Mouse (Mus musculus) CH12F3 (cell line): ENCODE measurements around the gene Wdr73.
"Not testable (repeated sequence)": the region's sequence is repeated elsewhere in the genome, so short reads cannot be mapped to it uniquely, and the experiment has no call there.

ENCODE experiments used
- in situ Hi-C: fragments of 300-500 bp; cut with MboI; formaldehyde crosslinking; loops from 2 replicates; pipeline ENCODE4 v1.14.3; 2020; ENCODE audit warnings: low sequenced_read_pairs

Gene Wdr73

GRCm38 (mm10) chr7:80900944-80901501 is at the start of gene Wdr73:
Wdr73 (minus strand) TSS chr7:80901269.
- in situ Hi-C loops: no loop called here

DNA sequence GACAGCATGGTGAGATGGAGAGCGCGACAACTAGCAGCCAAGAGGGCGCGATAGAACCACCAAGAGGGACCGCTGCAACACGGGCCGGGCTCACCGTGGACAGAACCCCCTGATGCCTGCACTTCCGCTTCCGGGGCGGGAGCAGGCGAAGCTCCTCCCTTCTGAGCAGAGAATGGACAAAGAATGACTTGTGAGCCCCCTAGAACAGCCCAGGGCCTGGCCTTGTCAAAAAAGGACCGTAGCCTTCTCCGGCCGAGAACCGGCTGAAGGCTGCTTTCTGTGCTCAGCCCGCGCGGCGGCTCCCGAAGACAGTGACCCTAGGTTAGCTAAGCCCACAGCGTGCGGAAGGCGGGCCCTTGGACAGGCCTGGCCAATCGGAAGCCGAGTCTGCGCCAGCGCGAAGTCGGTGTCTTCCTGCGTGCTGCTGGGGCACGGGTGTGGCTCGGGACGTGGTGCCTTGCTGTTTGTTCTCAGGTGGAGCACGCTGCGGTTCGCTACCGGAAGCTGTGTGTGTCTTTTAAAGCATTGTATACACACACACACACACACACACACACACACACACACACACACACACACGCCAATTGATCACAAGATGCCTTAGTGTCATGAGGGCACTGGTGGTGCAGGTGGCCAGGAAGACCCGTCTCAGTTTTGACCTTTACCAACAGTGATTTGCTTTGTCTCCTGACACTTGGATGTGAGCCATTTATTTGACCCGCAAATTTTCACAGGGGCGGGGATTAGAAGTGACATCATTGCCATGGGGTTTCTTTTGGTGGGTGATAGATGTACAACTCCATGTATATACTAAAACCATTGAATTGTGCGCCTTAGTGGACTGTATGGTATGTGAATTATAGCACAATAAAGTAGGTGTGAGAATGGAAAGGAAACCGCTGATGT is 46.6 kb upstream of the Wdr73 start, which contains the start of gene Sec11a:
TSS of gene Sec11a (minus strand) at position 336 of the 906 bp plus-strand sequence.
- in situ Hi-C loops: no loop called here

GRCm38 (mm10) chr7:80939808-80940207 is 38.7 kb upstream of the Wdr73 start:
- in situ Hi-C loops: no loop called here

- in situ Hi-C loops: not testable (repeated sequence)
Observed at GRCm38 (mm10) chr7:80937304-80937666, 36.2 kb upstream of the Wdr73 start.

DNA sequence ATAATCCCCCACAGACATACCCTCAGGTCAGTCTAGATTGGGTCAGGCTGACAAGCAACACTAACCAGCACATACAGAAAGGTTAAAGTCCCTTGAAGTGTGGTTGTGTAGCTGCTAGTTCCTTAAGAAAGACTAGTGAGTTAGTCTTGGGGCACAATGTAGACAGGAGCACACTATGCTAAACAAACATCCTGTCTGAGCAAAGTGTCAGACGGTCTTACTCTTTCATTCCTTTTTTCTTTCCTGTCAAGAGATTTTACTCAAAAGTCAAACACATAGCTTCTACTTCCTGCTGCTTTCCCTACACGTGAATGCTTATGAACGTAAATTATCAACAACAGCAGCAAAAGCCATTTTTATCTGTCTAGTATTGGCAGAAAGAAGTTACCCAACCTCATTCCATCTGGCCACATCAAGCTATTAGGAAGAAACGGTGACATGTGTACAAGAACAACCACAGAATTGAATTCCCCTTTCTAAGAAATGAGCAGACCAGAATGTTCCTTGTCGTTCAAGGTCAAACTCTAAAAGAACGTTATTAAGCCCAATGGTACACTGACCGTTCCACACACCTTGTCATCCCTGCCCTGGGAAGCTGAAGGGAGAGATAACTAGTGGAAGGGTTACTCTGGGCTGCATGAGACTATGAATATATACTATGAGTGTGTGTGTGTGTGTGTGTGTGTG is 35.7 kb upstream of the Wdr73 start:
- in situ Hi-C loops: not testable (repeated sequence)

DNA sequence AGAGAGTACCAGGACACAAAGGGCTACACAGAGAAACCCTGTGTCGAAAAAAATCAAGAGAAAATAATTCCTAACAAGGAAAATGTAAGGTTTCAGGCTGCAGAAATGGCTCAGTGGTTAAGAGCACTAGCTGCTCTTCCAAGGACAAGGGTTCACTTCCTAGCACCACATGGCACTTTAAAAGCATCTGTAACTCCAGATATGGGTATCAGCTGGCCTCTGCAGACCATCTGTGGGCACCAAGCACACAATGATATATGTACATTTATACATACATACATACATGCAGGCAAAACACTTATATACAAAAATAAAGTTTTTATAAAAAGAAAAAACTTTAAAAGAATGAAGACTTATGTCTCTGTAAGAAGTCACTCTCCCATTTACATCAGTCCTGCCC is 34.8 kb upstream of the Wdr73 start:
- in situ Hi-C loops: no loop called here

GRCm38 (mm10) chr7:80932777-80933176 is 31.7 kb upstream of the Wdr73 start:
- in situ Hi-C loops: no loop called here

GRCm38 (mm10) chr7:80931618-80932207 is 30.6 kb upstream of the Wdr73 start:
- in situ Hi-C loops: no loop called here

- in situ Hi-C loops: no loop called here
Observed at GRCm38 (mm10) chr7:80923165-80923564, 22.1 kb upstream of the Wdr73 start.

DNA sequence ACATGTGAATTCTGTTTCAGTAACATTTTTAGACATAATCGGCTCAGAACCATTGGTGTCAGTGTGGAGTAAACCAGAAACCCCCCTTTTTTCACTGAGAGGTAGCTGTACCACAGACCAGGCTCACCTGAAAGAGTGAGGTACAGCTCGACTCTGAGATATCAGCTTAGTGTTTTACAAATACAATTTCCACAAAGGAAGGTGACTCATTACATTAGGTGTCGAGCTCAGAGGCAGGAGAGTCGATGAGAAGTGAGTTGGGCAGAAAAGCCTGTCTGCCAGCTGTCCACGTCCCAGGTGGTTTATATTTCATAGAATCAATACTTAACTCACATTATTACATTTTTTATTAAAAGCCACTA is 18.6 kb upstream of the Wdr73 start:
- in situ Hi-C loops: no loop called here

DNA sequence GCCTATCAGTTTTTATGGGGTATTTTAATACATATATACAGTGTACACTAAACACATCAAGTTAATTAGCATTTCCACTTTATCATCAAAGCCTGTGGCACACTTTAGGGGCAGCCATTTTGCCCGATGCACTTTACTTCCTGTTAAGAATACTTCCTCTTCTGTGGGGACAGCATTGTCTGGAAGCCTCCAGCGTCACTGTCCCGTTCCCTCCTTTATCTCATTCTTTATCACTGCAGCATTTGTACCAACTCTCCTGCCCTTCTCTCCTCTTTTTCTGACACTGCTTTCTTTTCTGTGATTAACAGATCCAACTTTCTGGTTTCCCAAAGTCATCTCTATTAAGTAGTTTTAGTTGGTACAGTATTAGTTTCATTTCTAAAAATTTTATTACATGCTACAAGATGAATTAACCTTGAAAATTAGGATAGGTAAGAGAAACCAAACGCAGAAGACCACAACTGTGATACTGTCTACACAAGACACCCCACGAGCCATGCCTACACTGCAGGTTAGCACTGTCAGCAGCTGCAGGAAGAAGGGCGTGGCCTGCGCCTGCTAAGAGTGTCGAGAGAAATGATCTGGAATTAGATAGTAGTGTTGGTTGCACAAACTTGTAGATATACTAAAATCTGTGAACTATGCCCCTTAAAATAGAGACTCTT is 18.0 kb upstream of the Wdr73 start:
- in situ Hi-C loops: no loop called here

DNA sequence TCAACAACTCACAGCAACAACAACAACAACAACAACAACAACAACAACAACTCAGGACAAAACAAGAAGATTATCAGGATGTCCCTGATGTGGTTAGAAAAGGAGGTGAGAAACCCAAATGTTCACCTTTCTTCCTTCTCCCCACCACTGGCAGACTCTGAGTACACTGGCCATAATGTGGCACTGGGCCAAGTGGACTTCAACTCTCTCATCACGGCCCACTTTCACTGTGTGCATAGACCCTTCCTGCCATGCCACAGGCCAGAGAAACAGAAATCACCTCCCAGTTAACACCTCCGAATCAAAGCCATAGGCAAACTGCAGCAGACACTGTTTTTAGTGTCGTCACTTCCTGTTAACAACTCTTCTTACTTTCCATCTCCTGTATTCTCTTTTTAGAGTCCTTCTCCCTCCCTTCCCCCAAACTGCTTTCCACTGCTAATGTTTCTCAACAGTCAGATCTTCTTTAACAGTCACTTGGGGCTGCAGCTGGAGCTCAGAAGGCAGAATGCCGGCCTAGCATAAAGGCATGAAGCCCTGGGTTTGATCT is 16.9 kb upstream of the Wdr73 start:
- in situ Hi-C loops: no loop called here

- in situ Hi-C loops: no loop called here
Observed at GRCm38 (mm10) chr7:80912496-80912895, 11.4 kb upstream of the Wdr73 start.

DNA sequence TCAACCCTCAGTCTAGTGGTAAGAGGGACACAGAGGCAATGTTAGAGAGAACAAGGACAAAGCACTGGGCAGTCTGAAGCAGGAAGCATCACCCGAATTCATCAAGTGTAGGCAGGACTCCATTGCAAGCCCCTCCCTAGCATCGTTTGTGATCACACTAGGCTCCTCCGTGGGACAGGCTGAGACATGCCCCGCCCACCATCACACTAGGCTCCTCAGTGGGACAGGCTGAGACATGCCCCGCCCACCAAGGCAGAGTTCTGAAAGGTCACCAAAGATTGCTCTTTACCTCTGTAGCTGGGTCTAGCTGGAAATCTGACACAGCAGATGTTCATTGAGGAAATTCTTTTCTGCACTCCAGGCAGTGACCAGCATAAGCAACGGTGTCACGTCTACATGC is 10.0 kb upstream of the Wdr73 start:
- in situ Hi-C loops: no loop called here

GRCm38 (mm10) chr7:80904921-80905515 is 3.9 kb upstream of the Wdr73 start, which contains the start of gene Nmb:
Nmb (minus strand) TSS chr7:80905076.
- in situ Hi-C loops: no loop called here

DNA sequence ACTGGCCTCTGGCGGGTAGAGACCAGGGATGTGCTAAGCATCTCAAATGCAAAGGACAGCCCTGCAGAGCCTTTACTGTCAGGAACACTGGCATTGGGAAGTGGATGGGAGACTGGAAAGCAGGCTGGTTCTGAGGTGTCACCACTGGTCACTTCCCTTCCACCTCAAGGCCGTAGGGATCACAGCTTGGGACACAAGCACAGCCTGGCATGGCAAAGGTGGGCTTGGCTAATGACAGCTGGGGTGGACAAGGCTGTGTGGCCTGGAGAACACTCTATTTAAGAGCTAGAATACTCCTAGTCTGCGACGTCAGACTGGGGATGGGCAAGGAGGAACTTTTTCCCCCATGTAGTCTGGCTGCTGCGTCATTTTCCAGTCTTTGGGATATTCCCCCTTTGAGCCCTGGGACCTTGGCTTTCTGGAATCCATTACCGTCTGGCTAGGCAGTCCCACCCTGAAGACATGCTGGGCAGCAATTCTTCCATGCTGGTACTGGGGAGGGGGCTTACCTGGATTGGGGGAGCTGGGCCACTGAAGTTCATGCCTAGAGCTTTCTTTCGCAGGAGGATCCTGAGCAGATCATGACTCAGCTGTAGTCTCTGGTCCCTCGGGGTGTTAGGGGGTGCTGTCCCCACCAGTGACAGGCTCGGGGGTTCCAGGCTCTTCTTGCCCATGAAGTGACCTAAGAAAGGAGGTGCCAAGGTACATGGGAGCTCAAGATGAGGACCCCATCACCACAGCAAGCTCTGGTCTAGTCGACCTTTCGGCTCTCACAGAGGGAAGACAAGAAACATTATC is 2.8 kb upstream of the Wdr73 start:
- in situ Hi-C loops: no loop called here

DNA sequence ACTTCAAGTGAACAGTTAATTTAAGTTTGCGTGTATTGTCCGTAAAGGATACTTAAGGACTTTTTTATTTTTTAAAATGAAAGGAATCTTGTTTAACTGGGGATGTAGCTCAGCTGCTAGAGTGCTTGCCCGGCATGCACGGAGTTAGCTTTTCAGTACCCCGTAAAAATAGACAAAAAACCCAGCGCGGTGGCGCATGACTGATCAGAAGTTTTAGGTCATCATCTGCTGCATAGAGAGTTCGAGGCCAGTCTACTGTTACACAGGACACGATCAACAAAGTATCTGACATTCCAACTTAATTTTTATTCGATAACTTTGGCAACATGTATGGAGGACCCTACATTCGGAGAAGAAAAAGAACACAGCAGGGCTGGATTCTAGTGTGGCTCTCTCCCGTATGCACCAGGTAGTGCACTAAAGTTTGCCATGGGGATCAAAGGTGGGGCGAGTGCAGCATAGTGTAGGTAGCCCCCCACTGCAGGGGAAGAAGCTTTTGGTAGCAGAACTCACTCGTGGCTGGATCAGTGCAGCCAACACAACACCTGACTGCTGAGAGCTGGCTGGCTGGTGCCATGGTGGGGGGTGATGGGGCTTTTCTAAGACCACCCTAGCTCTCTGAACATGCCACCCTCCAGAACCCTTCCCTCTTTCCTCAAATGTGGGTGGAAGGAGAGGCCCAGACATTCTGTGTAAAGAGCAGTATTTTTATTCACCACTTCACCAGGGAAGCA is 639 bp upstream of the Wdr73 start:
- in situ Hi-C loops: no loop called here

- in situ Hi-C loops: no loop called here
Observed at GRCm38 (mm10) chr7:80897721-80898120, 3.3 kb downstream of the Wdr73 start.

- in situ Hi-C loops: no loop called here
Observed at GRCm38 (mm10) chr7:80897134-80897533, 3.9 kb downstream of the Wdr73 start.
